Mouse (Mus musculus) brain, adult 10 weeks (tissue): ENCODE data around the gene Ino80. TPM values are rescaled to one million over a fixed set of nuclear protein-coding genes. Genes with fewer than 3 reads are reported as not detected.

ENCODE experiments used
- polyA plus RNA-seq: library from polyadenylated mRNA; stranded (reverse); fragments of 350-450 nt; fragmentation: Illumina TruSeq; extraction: RNeasy Lipid Tissue Mini Kit (QIAGEN cat#74804); gene quantifications from one replicate; pipeline ENCODE4 v1.2.3, GENCODE M21; 2015; ENCODE audit warnings: low read depth, low replicate concordance

The Ino80 gene
- 11.8 TPM for polyA plus RNA-seq

DNA sequence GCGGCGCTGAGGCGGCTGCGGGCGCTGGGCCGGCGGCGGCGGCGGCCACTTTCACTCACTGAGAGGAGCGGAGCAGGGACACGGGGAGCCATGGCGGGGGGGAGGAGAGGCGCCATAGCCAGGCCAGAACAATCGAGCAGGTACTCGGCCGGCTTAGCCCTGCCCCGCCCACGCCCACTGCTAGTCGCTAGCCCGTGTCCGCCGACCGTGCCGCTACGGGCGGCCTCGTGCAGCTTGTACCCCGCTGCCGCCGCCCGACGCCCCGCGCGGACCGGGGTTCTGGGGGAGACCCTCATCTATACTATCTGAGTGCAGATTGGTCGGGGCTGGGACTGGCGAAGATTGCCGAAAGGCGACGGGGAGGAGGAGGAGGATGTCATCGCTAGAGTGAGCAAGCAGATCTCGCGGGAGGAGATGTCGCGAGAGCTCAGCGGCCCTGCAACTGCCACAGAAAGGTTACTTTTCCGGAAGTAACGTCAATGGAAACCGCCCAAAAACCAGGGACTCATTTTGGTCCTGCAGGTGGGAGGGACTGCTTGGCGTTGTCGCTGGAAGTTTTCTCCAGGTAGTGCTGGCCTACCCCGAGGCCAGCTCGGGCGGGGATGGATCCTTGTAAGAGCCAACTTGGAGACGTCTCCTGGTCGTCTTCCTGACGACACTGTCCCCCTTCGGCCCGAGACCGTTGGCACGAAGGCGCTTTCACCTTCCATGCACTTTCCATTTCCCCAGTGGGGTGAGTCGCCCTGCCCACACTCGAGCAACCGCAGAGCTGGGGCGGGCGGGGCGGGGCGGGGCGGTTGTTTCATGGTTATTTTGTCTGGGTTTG lies at the start of gene Ino80:
Ino80 (minus strand) TSS at position 117 of the 826 bp plus-strand sequence.

DNA sequence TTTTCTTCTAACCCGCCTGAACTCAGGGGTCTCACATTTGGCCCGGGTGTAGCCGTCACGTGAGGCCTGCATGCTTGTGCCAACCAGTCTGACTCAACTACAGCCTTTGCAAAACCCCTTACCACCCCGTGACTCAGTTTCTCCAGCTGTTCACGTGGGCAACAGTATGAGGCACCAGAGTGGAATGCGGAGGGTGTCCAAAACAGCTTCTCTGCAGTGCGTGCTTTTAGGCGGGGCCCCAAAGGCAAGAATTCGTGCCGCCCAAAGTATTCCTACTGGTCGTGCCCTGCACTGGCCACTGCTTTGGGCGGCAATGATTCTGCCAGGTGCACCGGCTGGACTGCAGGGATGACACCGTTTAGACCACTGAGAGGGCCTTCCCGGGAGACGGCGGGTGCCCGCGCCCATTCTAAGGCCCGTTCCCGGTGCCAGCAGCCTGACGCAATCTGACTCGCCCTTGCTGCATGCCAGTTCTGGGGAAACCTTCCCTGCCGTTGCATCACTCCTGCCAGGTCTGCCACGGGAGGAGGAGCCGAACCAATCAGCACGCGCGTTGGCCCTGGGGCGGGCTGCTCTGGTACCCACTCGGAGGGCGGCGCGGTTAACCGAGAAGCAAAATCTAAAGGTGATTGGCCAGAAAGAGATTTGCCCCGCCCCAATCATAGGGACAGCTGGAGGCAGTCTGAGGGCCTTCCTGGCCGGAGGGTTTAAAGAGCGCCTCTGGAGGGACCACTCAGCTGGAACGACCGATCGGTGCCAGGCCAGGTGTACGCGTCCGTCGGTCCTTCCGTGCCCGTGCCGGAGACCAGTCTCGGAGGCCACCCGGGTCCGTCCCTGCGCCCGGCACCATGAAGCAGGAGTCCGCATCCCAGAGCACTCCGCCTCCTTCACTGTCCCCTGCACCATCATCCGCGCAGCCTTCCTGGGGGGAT lies 126.7 kb downstream of the Ino80 start, which contains the start of gene Chac1:
Chac1 (plus strand) TSS at position 675 of the 932 bp plus-strand sequence.

DNA sequence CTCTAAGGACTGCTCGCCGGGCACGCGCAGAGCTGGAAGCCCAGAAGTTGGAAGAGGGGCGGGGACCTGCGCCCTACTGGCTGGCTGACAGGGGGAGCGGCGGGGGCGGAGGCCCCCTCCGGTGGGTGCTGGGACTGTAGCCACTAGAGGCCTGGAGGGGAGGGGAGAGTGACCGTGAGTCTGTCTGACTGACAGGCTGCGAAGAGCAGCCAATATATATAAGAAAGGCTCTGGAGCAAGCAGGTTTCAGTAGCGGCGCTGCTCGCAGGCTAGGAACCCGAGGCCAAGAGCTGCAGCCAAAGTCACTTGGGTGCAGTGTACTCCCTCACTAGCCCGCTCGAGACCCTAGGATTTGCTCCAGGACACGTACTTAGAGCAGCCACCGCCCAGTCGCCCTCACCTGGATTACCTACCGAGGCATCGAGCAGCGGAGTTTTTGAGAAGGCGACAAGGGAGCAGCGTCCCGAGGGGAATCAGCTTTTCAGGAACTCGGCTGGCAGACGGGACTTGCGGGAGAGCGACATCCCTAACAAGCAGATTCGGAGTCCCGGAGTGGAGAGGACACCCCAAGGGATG lies 151.8 kb downstream of the Ino80 start, which contains the start of gene Dll4:
Dll4 (plus strand) TSS at position 217 of the 576 bp plus-strand sequence.

Other genes with a start within 250 kb of the Ino80 start
- gene Ppp1r14d, start 247.8 kb downstream of the Ino80 start, polyA plus RNA-seq, result not detected
- gene Spint1, start 240.3 kb downstream of the Ino80 start, polyA plus RNA-seq, result 2.6 TPM
- gene Rhov, start 206.4 kb downstream of the Ino80 start, polyA plus RNA-seq, result 7.8 TPM
- 26.5 TPM for gene Vps18, start 188.9 kb downstream of the Ino80 start, polyA plus RNA-seq
- gene Dll4, start 151.9 kb downstream of the Ino80 start, polyA plus RNA-seq, result 2.4 TPM
- gene Chac1, start 126.5 kb downstream of the Ino80 start, polyA plus RNA-seq, result 11.6 TPM
- 0.80 TPM for gene Exd1, start 69.9 kb upstream of the Ino80 start, polyA plus RNA-seq
- 149 TPM for gene Chp1, start 70.0 kb upstream of the Ino80 start, polyA plus RNA-seq
- gene Nusap1, start 140.6 kb upstream of the Ino80 start, polyA plus RNA-seq, result 0.73 TPM
- gene Oip5, start 140.8 kb upstream of the Ino80 start, polyA plus RNA-seq, result 1.6 TPM
- gene Ndufaf1, start 185.1 kb upstream of the Ino80 start, polyA plus RNA-seq, result 45.7 TPM
- gene Rtf1, start 197.4 kb upstream of the Ino80 start, polyA plus RNA-seq, result 40.0 TPM